Mouse (Mus musculus) E14TG2a.4 (cell line): ENCODE measurements at regions not wholly inside any gene's neighbourhood (a gene's known extent, or its start where the extent isn't known, plus 50 kb on each side); places are given as distances from the start of the nearest gene placed in this dataset.

Source experiments
- CTCF ChIP-seq: conservative IDR thresholded peaks from 2 replicates; pipeline ENCODE4 v1.5.1; 2014; ENCODE audit warnings: low read length
- NANOG ChIP-seq: IDR thresholded peaks from 2 replicates; pipeline ENCODE4 v1.6.1; 2014; ENCODE audit warnings: borderline replicate concordance, low read length, mixed read lengths
- POU5F1 ChIP-seq: IDR thresholded peaks from 2 replicates; pipeline ENCODE4 v1.6.1; 2014; ENCODE audit warnings: low read length, borderline replicate concordance

DNA sequence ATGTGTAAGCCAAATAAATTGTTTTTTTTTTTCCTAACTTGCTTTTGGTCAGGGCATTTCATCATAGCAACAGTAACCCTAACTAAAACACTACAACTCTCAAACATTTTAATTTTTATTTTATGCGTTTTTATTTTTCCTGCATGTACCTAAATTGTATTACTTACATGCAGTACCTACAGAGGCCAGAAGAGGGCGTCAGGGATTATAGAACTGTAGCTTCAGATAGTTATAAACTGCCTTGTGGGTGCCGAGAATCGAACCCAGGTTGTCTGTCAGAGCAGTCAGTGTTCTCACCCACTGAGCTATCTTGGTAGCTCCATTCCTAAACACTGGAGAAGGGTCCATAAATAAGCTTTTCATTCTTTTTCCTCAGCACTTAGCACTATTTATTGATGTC is 257.8 kb upstream of the Nr5a2 start:
- TF ChIP-seq CTCF (peak; percentile 67), POU5F1 (no peak), NANOG (no peak)
